Mouse (Mus musculus): ENCODE measurements around the gene Grik5. TPM values are rescaled to one million over a fixed set of nuclear protein-coding genes. Genes with fewer than 3 reads are reported as not detected.

Gene Grik5
- total RNA-seq, 2 experiments from 2014 or later = 3.3 to 3.9 TPM

DNA sequence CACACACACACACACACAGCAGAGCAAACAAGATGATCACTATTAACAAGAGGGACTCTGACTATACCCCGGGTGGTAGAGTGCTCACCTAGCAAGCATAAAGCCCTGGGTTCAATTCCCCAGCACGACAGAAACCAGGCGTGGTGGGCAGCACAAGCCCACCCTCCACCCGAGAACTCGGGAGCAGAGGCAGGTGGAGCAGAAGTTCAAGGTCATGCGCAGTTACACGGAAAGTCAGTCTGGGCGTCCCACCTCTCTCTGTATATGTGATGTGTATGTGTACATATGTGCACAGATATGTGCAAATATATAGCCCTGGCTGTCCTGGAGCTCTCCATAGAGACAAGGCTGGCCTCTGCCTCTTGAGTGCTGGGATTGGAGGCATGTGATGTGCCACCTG is 104.2 kb downstream of the Grik5 start:
- intact Hi-C loops (cut with DNase I; ENCODE audit: low total_unique reads) = no loop called here
- no peak for DNase-seq

DNA sequence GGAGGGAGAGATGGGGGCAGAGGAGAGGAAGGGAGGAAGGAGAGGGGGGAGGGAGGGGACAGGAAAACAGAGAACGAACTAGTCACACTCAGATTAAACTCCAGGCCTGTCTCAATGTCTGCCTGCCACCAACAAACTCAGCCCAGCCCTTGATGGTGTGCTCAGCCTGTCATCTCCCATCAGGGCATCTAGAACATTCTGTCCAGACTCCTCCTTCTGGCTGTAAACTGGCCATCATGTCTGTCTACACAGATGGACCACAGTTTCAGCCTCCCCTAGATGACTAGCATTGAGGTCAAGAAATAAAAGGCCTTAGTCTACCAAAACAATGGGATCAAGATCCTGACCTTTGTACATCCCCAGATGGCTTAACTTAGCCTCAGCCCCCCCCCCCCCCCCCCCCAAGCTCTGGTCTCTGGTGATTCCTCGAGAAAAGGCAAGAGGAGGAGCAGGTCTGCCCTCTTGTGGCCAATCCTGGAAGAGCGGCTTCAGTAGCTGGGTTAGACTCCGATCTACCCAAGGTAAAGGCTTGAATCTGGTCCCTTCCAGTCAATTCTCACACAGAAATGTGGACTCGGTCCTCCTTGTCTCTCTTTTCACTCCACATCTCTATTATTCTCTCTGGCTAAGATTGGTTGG is 107.1 kb downstream of the Grik5 start:
- intact Hi-C loops (cut with DNase I; ENCODE audit: low total_unique reads) = no loop called here
- DNase-seq = peak; percentile 69

DNA sequence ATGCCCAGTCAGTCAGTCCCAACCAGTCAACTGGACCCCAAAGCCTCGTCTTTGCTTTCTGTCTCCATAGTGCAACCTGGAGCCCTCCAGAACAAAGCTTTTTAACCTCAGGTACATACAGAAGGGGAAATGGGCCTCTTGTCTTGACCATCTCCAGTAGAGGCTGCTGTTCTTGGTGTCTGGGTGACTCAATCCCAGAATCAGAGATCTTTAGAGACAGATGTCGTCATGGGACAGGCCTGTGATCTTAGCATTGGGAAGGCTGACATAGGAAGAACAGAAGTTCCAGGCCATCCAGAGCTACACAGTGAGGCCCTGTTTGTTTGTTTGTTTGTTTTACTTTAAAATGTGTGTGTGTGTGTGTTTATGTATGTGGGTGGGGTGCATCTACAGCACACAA is 107.9 kb downstream of the Grik5 start:
- DNase-seq = no peak
- intact Hi-C loops (cut with DNase I; ENCODE audit: low total_unique reads) = no loop called here

Small RNA genes within 50 kb of the gene (microRNA-seq; reads per million reads assigned to microRNA genes)
- gene Mir6537 (0 reads per million in 2 experiments), gene Mir7046 (0 to 1.9 reads per million in 2 experiments), gene Mir7047 (0 reads per million in 2 experiments)

Other genes with a start within 250 kb of the Grik5 start
- gene Gm9844, start 210.1 kb downstream of the Grik5 start, total RNA-seq (2021) = 1 to 10 TPM in 1 of 2 experiments, not detected in 1; 1.0 TPM
- not detected for gene Lypd4, start 202.4 kb downstream of the Grik5 start, total RNA-seq (2021)
- not detected for gene Dmrtc2, start 202.3 kb downstream of the Grik5 start, total RNA-seq (2021)
- gene Rps19, start 188.0 kb downstream of the Grik5 start, total RNA-seq (2021) = 100 to 1,000 TPM; 481 to 524 TPM
- under 1 TPM; 0.16 to 0.23 TPM for gene Cd79a, start 175.0 kb downstream of the Grik5 start, total RNA-seq (2021)
- 10 to 100 TPM; 32.5 to 38.0 TPM for gene Arhgef1, start 169.4 kb downstream of the Grik5 start, total RNA-seq (2021)
- not detected for gene Gm4881, start 127.9 kb downstream of the Grik5 start, total RNA-seq (2021)
- gene Rabac1, start 99.6 kb downstream of the Grik5 start, total RNA-seq (2021) = 100 to 1,000 TPM; 163 to 175 TPM
- gene Atp1a3, start 66.4 kb downstream of the Grik5 start, total RNA-seq (2021) = under 1 TPM; 0.21 to 0.42 TPM
- 1 to 10 TPM; 5.5 to 6.3 TPM for gene Zfp574, start 221 bp upstream of the Grik5 start, total RNA-seq (2021)
- gene Pou2f2, start 107.4 kb upstream of the Grik5 start, total RNA-seq (2021) = under 1 TPM; 0.13 to 0.35 TPM
- gene Dedd2, start 148.3 kb upstream of the Grik5 start, total RNA-seq (2021) = 1 to 10 TPM; 5.7 to 8.7 TPM
- 1 to 10 TPM; 5.4 to 5.9 TPM for gene Zfp526, start 149.1 kb upstream of the Grik5 start, total RNA-seq (2021)
- 10 to 100 TPM; 46.5 to 51.4 TPM for gene Gsk3a, start 165.5 kb upstream of the Grik5 start, total RNA-seq (2021)
- gene Erf, start 178.4 kb upstream of the Grik5 start, total RNA-seq (2021) = 10 to 100 TPM in 1 of 2 experiments, 1 to 10 TPM in 1; 9.8 to 11.8 TPM
- 10 to 100 TPM; 38.2 to 44.1 TPM for gene Cic, start 195.4 kb upstream of the Grik5 start, total RNA-seq (2021)
- gene Pafah1b3, start 225.6 kb upstream of the Grik5 start, total RNA-seq (2021) = 1 to 10 TPM; 3.0 to 4.5 TPM
- not detected for gene Prr19, start 229.1 kb upstream of the Grik5 start, total RNA-seq (2021)
- gene Tmem145, start 233.8 kb upstream of the Grik5 start, total RNA-seq (2021) = not detected
- gene Megf8, start 244.8 kb upstream of the Grik5 start, total RNA-seq (2021) = 10 to 100 TPM; 18.5 to 19.7 TPM

Measured in gastrocnemius, postnatal 14 days (tissue).